Mouse (Mus musculus) CH12.LX (cell line): ENCODE results near the gene Klhl36. TPM values are rescaled to one million over a fixed set of nuclear protein-coding genes. Genes with fewer than 3 reads are reported as not detected.

Source experiments
- DNase-seq: peaks from one replicate; pipeline ENCODE4 v3.0.0-alpha.2; 2013; ENCODE audit errors: extremely low read depth
- H3K27ac ChIP-seq: 2 replicates; pipeline ENCODE4 v1.5.1; 2012; ENCODE audit warnings: low read depth, mild to moderate bottlenecking, control low read depth, moderate library complexity; ENCODE audit not compliant: insufficient read depth
- H3K27me3 ChIP-seq: replicated peaks from 2 replicates; pipeline ENCODE3; 2012; ENCODE audit warnings: inconsistent platforms
- H3K36me3 ChIP-seq, 2 experiments: replicated peaks in 1 of 2; 2 replicates each; pipeline versions ENCODE3 to v1.6.1; 2012; ENCODE audit warnings: inconsistent platforms in 1 of 2, low read length in 1 of 2, mild to moderate bottlenecking in 1 of 2, mixed read lengths in 1 of 2, moderate library complexity in 1 of 2; ENCODE audit not compliant: control insufficient read depth in 1 of 2, insufficient read depth in 1 of 2
- H3K4me1 ChIP-seq, 2 experiments: 2 replicates each; pipeline ENCODE4 v1.6.1; 2012; ENCODE audit warnings: inconsistent platforms in 1 of 2, moderate library complexity in 1 of 2; ENCODE audit not compliant: insufficient read depth in 2 of 2, control insufficient read depth in 1 of 2
- H3K4me2 ChIP-seq: 2 replicates; pipeline ENCODE4 v1.6.1; 2012; ENCODE audit warnings: low read depth, mild to moderate bottlenecking, control low read depth; ENCODE audit not compliant: poor library complexity, insufficient read depth, severe bottlenecking
- H3K4me3 ChIP-seq, 3 experiments: fragments of 150-350 bp in 1 of 3; sonication (generic) in 1 of 3; replicated peaks in 1 of 3; 2 replicates each; pipeline versions ENCODE3 to v1.5.1; 2011 to 2012; ENCODE audit warnings: low read depth in 2 of 3, low read length in 2 of 3, mild to moderate bottlenecking in 2 of 3, moderate library complexity in 2 of 3, control low read depth in 1 of 3, improper control_type of control experiment in 1 of 3, inconsistent platforms in 1 of 3, mixed read lengths in 1 of 3; ENCODE audit not compliant: poor library complexity in 1 of 3
- H3K79me2 ChIP-seq: replicated peaks from 2 replicates; pipeline ENCODE4 v1.6.1; 2012; ENCODE audit warnings: mild to moderate bottlenecking, moderate library complexity; ENCODE audit not compliant: control insufficient read depth, poor library complexity, insufficient read depth, severe bottlenecking; ENCODE audit errors: extremely low read depth
- H3K9ac ChIP-seq: 2 replicates; pipeline ENCODE4 v1.6.1; 2012; ENCODE audit warnings: low read depth, mild to moderate bottlenecking, control low read depth, moderate library complexity; ENCODE audit not compliant: insufficient read depth
- H3K9me3 ChIP-seq: replicated peaks from 2 replicates; pipeline ENCODE3; 2012; ENCODE audit warnings: low read length, inconsistent platforms, mixed read lengths
- BHLHE40 ChIP-seq: IDR thresholded peaks from 2 replicates; pipeline ENCODE4 v1.6.1; 2011; ENCODE audit warnings: mild to moderate bottlenecking, low read depth, low read length, improper control_type of control experiment
- CHD1 ChIP-seq: IDR thresholded peaks from 2 replicates; pipeline ENCODE4 v1.6.1; 2012; ENCODE audit warnings: low read depth, low read length, improper control_type of control experiment, inconsistent platforms
- CTCF ChIP-seq, 2 experiments: IDR thresholded peaks in 1 of 2; conservative IDR thresholded peaks in 1 of 2; 2 replicates each; pipeline ENCODE4 v1.5.1; 2011 to 2012; ENCODE audit warnings: low read depth in 2 of 2, low read length in 2 of 2, improper control_type of control experiment in 1 of 2, inconsistent platforms in 1 of 2, mild to moderate bottlenecking in 1 of 2, moderate library complexity in 1 of 2
- ELF1 ChIP-seq: IDR thresholded peaks from 2 replicates; pipeline ENCODE4 v1.6.1; 2014; ENCODE audit warnings: low read depth, mild to moderate bottlenecking, inconsistent platforms, low read length, improper control_type of control experiment
- GABPA ChIP-seq: IDR thresholded peaks from 2 replicates; pipeline ENCODE4 v1.6.1; 2012; ENCODE audit warnings: low read depth, low read length, improper control_type of control experiment, inconsistent platforms; ENCODE audit not compliant: insufficient replicate concordance
- JUND ChIP-seq: conservative IDR thresholded peaks from 2 replicates; pipeline ENCODE4 v1.6.1; 2011; ENCODE audit warnings: low read depth, low read length, improper control_type of control experiment
- KAT2A ChIP-seq: IDR thresholded peaks from 2 replicates; pipeline ENCODE4 v1.6.1; 2012; ENCODE audit warnings: low read length, improper control_type of control experiment, inconsistent platforms; ENCODE audit not compliant: insufficient replicate concordance
- MEF2A ChIP-seq: IDR thresholded peaks from 2 replicates; pipeline ENCODE4 v1.6.1; 2014; ENCODE audit warnings: low read depth, mild to moderate bottlenecking, inconsistent platforms, low read length, improper control_type of control experiment, borderline replicate concordance
- NRF1 ChIP-seq: IDR thresholded peaks from 2 replicates; pipeline ENCODE4 v1.6.1; 2014; ENCODE audit warnings: low read depth, mild to moderate bottlenecking, inconsistent platforms, low read length, improper control_type of control experiment, moderate library complexity
- POLR2A ChIP-seq: IDR thresholded peaks from 2 replicates; pipeline ENCODE4 v1.6.1; 2011; ENCODE audit warnings: low read depth, mild to moderate bottlenecking, improper control_type of control experiment, low read length
- POLR2AphosphoS2 ChIP-seq: IDR thresholded peaks from 2 replicates; pipeline ENCODE4 v1.6.1; 2011; ENCODE audit warnings: low read depth, low read length, improper control_type of control experiment
- RCOR1 ChIP-seq: conservative IDR thresholded peaks from 2 replicates; pipeline ENCODE4 v1.6.1; 2012; ENCODE audit warnings: low read depth, mild to moderate bottlenecking, inconsistent platforms, low read length, improper control_type of control experiment
- TBP ChIP-seq: conservative IDR thresholded peaks from 2 replicates; pipeline ENCODE4 v1.6.1; 2011; ENCODE audit warnings: low read depth, low read length, improper control_type of control experiment
- TCF12 ChIP-seq: IDR thresholded peaks from 2 replicates; pipeline ENCODE4 v1.6.1; 2014; ENCODE audit warnings: low read depth, mild to moderate bottlenecking, inconsistent platforms, low read length, improper control_type of control experiment
- UBTF ChIP-seq: IDR thresholded peaks from 2 replicates; pipeline ENCODE4 v1.6.1; 2012; ENCODE audit warnings: low read depth, mild to moderate bottlenecking, inconsistent platforms, low read length, improper control_type of control experiment, moderate library complexity
- ZMIZ1 ChIP-seq: IDR thresholded peaks from 2 replicates; pipeline ENCODE4 v1.6.1; 2012; ENCODE audit warnings: low read depth, mild to moderate bottlenecking, inconsistent platforms, low read length, improper control_type of control experiment
- dilution Hi-C: fragments of 300-500 bp; cut with MboI; formaldehyde crosslinking; loops from 2 replicates; pipeline ENCODE4 v1.14.3; 2020; ENCODE audit warnings: low sequenced_read_pairs; ENCODE audit not compliant: extremely low pct_unique_long_range_greater_than_20kb, extremely low pct_ligation_motif_present
- in situ Hi-C: fragments of 300-500 bp; cut with MboI; formaldehyde crosslinking; loops from 3 replicates; pipeline ENCODE4 v1.14.3; 2019; ENCODE audit warnings: low sequenced_read_pairs, low pct_ligation_motif_present, low pct_unique_long_range_greater_than_20kb, mixed read lengths
- polyA plus RNA-seq: library from polyadenylated mRNA; unstranded; fragments of >175 nt; gene quantifications from 2 replicates; pipeline ENCODE4 v1.2.1, GENCODE M21; 2012; ENCODE audit warnings: low read depth; ENCODE audit not compliant: insufficient read length
- total RNA-seq, 2 experiments: library from RNA; depleted of rRNA; stranded (reverse); fragments of 300-350 nt in 1 of 2; fragments of >200 nt in 1 of 2; gene quantifications; 2 replicates each; pipeline ENCODE4 v1.2.3; 2012 to 2014

Gene Klhl36
- total and polyA plus RNA-seq, 3 experiments = 3.0 to 7.9 (median 3.1) TPM

- Histone ChIP-seq H3K9ac (no peak overlapping the region), H3K4me2 (no peak overlapping the region), H3K36me3 (peaks cover 5 to 55% of the 10 kb centered on the region in 2 experiments), H3K27me3 (no peaks in the 10 kb centered on the region), H3K9me3 (no peaks in the 10 kb centered on the region), H3K4me1 (peaks cover 15 to 81% of the 10 kb centered on the region in 2 experiments)
- dilution Hi-C loops = no loop called here
- DNase-seq = no peak
- TF ChIP-seq UBTF = no peak
- TF ChIP-seq BHLHE40 = no peak
- no peak for TF ChIP-seq NRF1
- no peak for TF ChIP-seq MEF2A
- TF ChIP-seq KAT2A = no peak
- no peak for TF ChIP-seq ELF1
- no peak for TF ChIP-seq CHD1
- no peak for TF ChIP-seq CTCF (conservative IDR thresholded peaks at IDR 0.05 in 1 of 2, IDR thresholded peaks at IDR 0.05 in 1 of 2; ENCODE audit: low read depth in 2 of 2, low read length in 2 of 2)
- no peak for TF ChIP-seq ZMIZ1
- no peak for TF ChIP-seq TCF12
- TF ChIP-seq JUND = no peak
- TF ChIP-seq RCOR1 = no peak
- TF ChIP-seq TBP = no peak
- no peak for TF ChIP-seq POLR2A
- TF ChIP-seq, all 38 proteins: peak for 0
- in situ Hi-C loops = no loop called here
- Histone ChIP-seq H3K4me3 (no peak overlapping the region), H3K79me2 (no peaks in the 10 kb centered on the region), H3K27ac (no peak overlapping the region)
Observed at GRCm38 (mm10) chr8:119836831-119837230, 25.2 kb upstream of the Klhl36 start.

GRCm38 (mm10) chr8:119837553-119838071 lies 24.5 kb upstream of the Klhl36 start:
- H3K9ac ChIP-seq = no peak overlapping the region
- no peaks in the 10 kb centered on the region for H3K79me2 ChIP-seq
- H3K4me3 ChIP-seq = no peak overlapping the region
- H3K4me2 ChIP-seq = no peak overlapping the region
- no peak for TF ChIP-seq GABPA
- no peak for TF ChIP-seq CHD1
- TF ChIP-seq POLR2AphosphoS2 = no peak
- peaks cover 9 to 73% of the 10 kb centered on the region in 2 experiments for H3K4me1 ChIP-seq
- no peaks in the 10 kb centered on the region for H3K9me3 ChIP-seq
- in situ Hi-C loops (no loop called here), dilution Hi-C loops (no loop called here)
- H3K36me3 ChIP-seq = peaks cover 5 to 49% of the 10 kb centered on the region in 2 experiments
- no peak for DNase-seq
- no peak overlapping the region for H3K27ac ChIP-seq
- no peaks in the 10 kb centered on the region for H3K27me3 ChIP-seq
